Mouse (Mus musculus): ENCODE data around the gene Sprr2e. TPM values are rescaled to one million over a fixed set of nuclear protein-coding genes. Genes with fewer than 3 reads are reported as not detected.

The Sprr2e gene
- polyA plus RNA-seq (2011; ENCODE audit: insufficient read depth, insufficient read length, low replicate concordance, missing spikeins): not detected in 2 replicates

DNA sequence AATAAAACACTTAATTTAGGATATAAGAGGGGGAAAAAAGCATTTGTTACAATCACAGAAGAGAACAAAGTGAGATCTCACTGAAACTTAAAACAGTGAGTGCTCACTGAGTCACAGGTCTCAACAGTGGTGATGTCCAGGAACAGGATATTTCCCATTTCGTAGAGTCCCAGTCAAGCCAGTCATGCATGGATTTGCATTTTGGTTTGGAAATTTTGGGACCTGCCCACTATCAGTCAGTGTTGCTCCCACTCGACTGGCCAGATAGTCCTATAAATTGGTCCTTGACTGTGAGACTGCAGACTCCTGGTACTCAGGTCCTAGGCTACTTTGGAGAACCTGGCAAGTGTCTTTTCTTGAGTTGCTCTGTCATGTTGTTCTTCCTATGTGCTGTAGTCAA lies at the start of gene Sprr2e:
Gene Sprr2e, plus strand, starts transcription at position 301 of the 400 bp plus-strand sequence.
- WGBS: 65% methylated on average over 2 of the region's 2 CpGs
- Histone ChIP-seq H3K4me1 (ENCODE audit: control insufficient read depth, insufficient read depth, low read length) (no peaks in the 10 kb centered on the region), H3K27ac (ENCODE audit: control insufficient read depth, insufficient read depth, low read depth, low read length, poor library complexity) (no peak within 1 kb of the TSS), H3K4me3 (replicated peaks; ENCODE audit: control insufficient read depth, low read depth, low read length) (no peak within 1 kb of the TSS)
- no peak for TF ChIP-seq POLR2A (IDR thresholded peaks at IDR 0.05; ENCODE audit: borderline replicate concordance, control insufficient read depth, low read depth, low read length)
- no peak for TF ChIP-seq CTCF (IDR thresholded peaks at IDR 0.05; ENCODE audit: control insufficient read depth, insufficient read depth, low read length)

DNA sequence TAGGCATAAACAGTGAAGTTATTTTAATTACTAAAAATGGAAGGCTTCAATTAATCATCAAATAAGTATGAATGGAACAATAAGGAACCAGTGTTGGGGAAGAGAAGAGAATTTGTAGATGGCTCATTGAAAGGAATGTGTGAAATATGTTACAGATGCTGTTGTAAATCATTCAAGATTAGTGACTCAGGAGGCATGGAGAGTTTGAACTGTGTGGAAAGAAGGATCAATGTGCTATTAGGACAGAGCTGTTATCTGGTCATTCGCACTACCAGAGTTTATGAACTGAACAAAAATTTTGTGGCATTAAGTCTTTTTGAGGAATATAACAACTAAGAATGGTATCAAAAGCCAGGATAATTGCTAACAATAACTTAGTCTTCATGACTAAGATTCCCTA lies 44.5 kb upstream of the Sprr2e start:
- Histone ChIP-seq H3K4me3 (replicated peaks; ENCODE audit: control insufficient read depth, low read depth, low read length) (no peak overlapping the region), H3K27ac (ENCODE audit: control insufficient read depth, insufficient read depth, low read depth, low read length, poor library complexity) (no peak overlapping the region), H3K4me1 (ENCODE audit: control insufficient read depth, insufficient read depth, low read length) (no peaks in the 10 kb centered on the region)
- TF ChIP-seq POLR2A (IDR thresholded peaks at IDR 0.05; ENCODE audit: borderline replicate concordance, control insufficient read depth, low read depth, low read length): no peak
- TF ChIP-seq CTCF (IDR thresholded peaks at IDR 0.05; ENCODE audit: control insufficient read depth, insufficient read depth, low read length): no peak
- 64% methylated on average over 1 of the region's 1 CpGs for WGBS

- 64% methylated on average over 2 of the region's 2 CpGs for WGBS
- no peak within 1 kb of the TSS for H3K27ac ChIP-seq (ENCODE audit: control insufficient read depth, insufficient read depth, low read depth, low read length, poor library complexity)
- no peak within 1 kb of the TSS for H3K4me3 ChIP-seq (replicated peaks; ENCODE audit: control insufficient read depth, low read depth, low read length)
- H3K4me1 ChIP-seq (ENCODE audit: control insufficient read depth, insufficient read depth, low read length): no peaks in the 10 kb centered on the region
- no peak for TF ChIP-seq POLR2A (IDR thresholded peaks at IDR 0.05; ENCODE audit: borderline replicate concordance, control insufficient read depth, low read depth, low read length)
- no peak for TF ChIP-seq CTCF (IDR thresholded peaks at IDR 0.05; ENCODE audit: control insufficient read depth, insufficient read depth, low read length)
These were observed 35.6 kb upstream of the Sprr2e start, which contains the start of gene Sprr2b for GRCm38 (mm10) chr3:92316320-92316719. TSS of gene Sprr2b (plus strand) at chr3:92316620.

DNA sequence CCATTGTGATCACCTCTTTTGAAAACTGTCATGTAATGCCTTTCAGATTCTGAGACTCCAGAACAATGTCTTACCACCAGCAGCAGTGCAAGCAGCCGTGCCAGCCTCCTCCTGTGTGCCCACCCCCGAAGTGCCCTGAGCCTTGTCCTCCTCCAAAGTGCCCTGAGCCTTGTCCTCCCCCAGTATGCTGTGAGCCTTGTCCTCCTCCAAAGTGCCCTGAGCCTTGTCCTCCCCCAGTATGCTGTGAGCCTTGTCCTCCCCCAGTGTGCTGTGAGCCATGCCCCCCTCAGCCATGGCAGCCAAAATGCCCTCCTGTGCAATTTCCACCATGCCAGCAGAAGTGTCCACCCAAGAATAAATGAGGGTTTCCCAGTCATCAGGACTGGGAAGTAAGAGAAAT lies 34.6 kb upstream of the Sprr2e start:
- H3K4me3 ChIP-seq (replicated peaks; ENCODE audit: control insufficient read depth, low read depth, low read length): no peak overlapping the region

GRCm38 (mm10) chr3:92336278-92336677 lies 15.7 kb upstream of the Sprr2e start:
- Histone ChIP-seq H3K27ac (ENCODE audit: control insufficient read depth, insufficient read depth, low read depth, low read length, poor library complexity) (no peak overlapping the region), H3K4me3 (replicated peaks; ENCODE audit: control insufficient read depth, low read depth, low read length) (no peak overlapping the region), H3K4me1 (ENCODE audit: control insufficient read depth, insufficient read depth, low read length) (no peaks in the 10 kb centered on the region)
- TF ChIP-seq POLR2A (IDR thresholded peaks at IDR 0.05; ENCODE audit: borderline replicate concordance, control insufficient read depth, low read depth, low read length) (no peak), CTCF (IDR thresholded peaks at IDR 0.05; ENCODE audit: control insufficient read depth, insufficient read depth, low read length) (no peak)
- WGBS: 68% methylated on average over 1 of the region's 1 CpGs

More for the DNA sequence above, 34.6 kb upstream of the Sprr2e start:
- Histone ChIP-seq H3K4me1 (ENCODE audit: control insufficient read depth, insufficient read depth, low read length) (no peaks in the 10 kb centered on the region), H3K27ac (ENCODE audit: control insufficient read depth, insufficient read depth, low read depth, low read length, poor library complexity) (no peak overlapping the region)
- WGBS: 84% methylated on average over 2 of the region's 2 CpGs
- TF ChIP-seq CTCF (IDR thresholded peaks at IDR 0.05; ENCODE audit: control insufficient read depth, insufficient read depth, low read length): no peak
- no peak for TF ChIP-seq POLR2A (IDR thresholded peaks at IDR 0.05; ENCODE audit: borderline replicate concordance, control insufficient read depth, low read depth, low read length)

- Histone ChIP-seq H3K4me1 (ENCODE audit: control insufficient read depth, insufficient read depth, low read length) (no peaks in the 10 kb centered on the region), H3K27ac (ENCODE audit: control insufficient read depth, insufficient read depth, low read depth, low read length, poor library complexity) (no peak within 1 kb of the TSS), H3K4me3 (replicated peaks; ENCODE audit: control insufficient read depth, low read depth, low read length) (no peak within 1 kb of the TSS)
- WGBS: 85% methylated on average over 5 of the region's 5 CpGs
- TF ChIP-seq CTCF (IDR thresholded peaks at IDR 0.05; ENCODE audit: control insufficient read depth, insufficient read depth, low read length): no peak
- no peak for TF ChIP-seq POLR2A (IDR thresholded peaks at IDR 0.05; ENCODE audit: borderline replicate concordance, control insufficient read depth, low read depth, low read length)
These were observed 13.1 kb upstream of the Sprr2e start, which contains the start of gene Sprr2d for GRCm38 (mm10) chr3:92338840-92339239. TSS of gene Sprr2d (plus strand) at chr3:92339140.

GRCm38 (mm10) chr3:92361619-92362018 lies 9.7 kb downstream of the Sprr2e start:
- no peaks in the 10 kb centered on the region for H3K4me1 ChIP-seq (ENCODE audit: control insufficient read depth, insufficient read depth, low read length)
- H3K27ac ChIP-seq (ENCODE audit: control insufficient read depth, insufficient read depth, low read depth, low read length, poor library complexity): no peak overlapping the region
- no peak overlapping the region for H3K4me3 ChIP-seq (replicated peaks; ENCODE audit: control insufficient read depth, low read depth, low read length)
- TF ChIP-seq POLR2A (IDR thresholded peaks at IDR 0.05; ENCODE audit: borderline replicate concordance, control insufficient read depth, low read depth, low read length) (no peak), CTCF (IDR thresholded peaks at IDR 0.05; ENCODE audit: control insufficient read depth, insufficient read depth, low read length) (no peak)

DNA sequence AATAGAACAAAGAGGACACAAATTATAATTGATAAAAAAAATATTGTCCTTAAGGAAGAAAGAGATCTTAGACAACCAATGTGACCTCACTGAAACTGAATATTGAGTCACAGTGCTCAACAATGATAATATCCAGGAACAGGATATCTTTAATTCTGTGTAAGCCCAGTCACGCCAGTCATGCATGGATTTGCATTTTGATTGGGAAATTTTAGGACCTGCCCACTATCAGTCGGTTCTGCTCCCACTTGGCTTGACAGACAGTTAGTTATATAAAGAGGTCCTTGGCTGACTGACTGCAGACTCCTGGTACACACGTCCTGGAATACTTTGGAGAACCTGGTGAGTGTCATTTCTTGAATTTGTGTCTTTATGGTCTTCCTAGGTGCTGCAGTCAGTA lies 12.9 kb downstream of the Sprr2e start, which contains the start of gene Sprr2f:
Gene Sprr2f, plus strand, starts transcription at position 301 of the 400 bp plus-strand sequence.
- Histone ChIP-seq H3K4me3 (replicated peaks; ENCODE audit: control insufficient read depth, low read depth, low read length) (no peak within 1 kb of the TSS), H3K27ac (ENCODE audit: control insufficient read depth, insufficient read depth, low read depth, low read length, poor library complexity) (no peak within 1 kb of the TSS), H3K4me1 (ENCODE audit: control insufficient read depth, insufficient read depth, low read length) (no peaks in the 10 kb centered on the region)
- WGBS: 55% methylated on average over 3 of the region's 3 CpGs
- TF ChIP-seq POLR2A (IDR thresholded peaks at IDR 0.05; ENCODE audit: borderline replicate concordance, control insufficient read depth, low read depth, low read length) (no peak), CTCF (IDR thresholded peaks at IDR 0.05; ENCODE audit: control insufficient read depth, insufficient read depth, low read length) (no peak)

DNA sequence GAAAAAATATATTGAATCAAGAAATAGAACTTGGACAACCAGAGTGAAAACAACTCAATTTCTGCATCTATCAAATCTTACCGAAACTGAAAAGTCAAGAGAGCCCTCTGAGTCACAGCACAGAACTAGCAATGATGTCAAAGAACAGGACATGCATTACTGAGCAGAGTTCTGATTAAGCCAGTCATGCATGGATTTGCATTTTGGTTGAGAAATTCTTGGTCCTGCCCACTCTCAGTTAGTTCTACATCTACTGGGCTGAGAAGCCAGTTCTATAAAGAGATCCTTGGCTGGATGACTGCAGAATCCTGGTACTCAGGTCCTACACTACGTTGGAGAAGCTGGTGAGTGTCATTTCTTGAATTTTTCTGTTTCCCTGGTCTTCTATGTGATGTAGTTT lies 21.7 kb downstream of the Sprr2e start:
- Histone ChIP-seq H3K27ac (ENCODE audit: control insufficient read depth, insufficient read depth, low read depth, low read length, poor library complexity) (no peak overlapping the region), H3K4me3 (replicated peaks; ENCODE audit: control insufficient read depth, low read depth, low read length) (no peak overlapping the region), H3K4me1 (ENCODE audit: control insufficient read depth, insufficient read depth, low read length) (no peaks in the 10 kb centered on the region)
- 43% methylated on average over 2 of the region's 2 CpGs for WGBS
- TF ChIP-seq POLR2A (IDR thresholded peaks at IDR 0.05; ENCODE audit: borderline replicate concordance, control insufficient read depth, low read depth, low read length): no peak
- TF ChIP-seq CTCF (IDR thresholded peaks at IDR 0.05; ENCODE audit: control insufficient read depth, insufficient read depth, low read length): no peak
